Mouse (Mus musculus) liver, embryonic 15.5 days (tissue): Measurements from ENCODE around the gene Tbc1d14. TPM values are rescaled to one million over a fixed set of nuclear protein-coding genes. Genes with fewer than 3 reads are reported as not detected.

ENCODE experiments used
- ATAC-seq: fragments of 200-750 bp; cut with Nextera tagmentation; 2 replicates; pipeline ENCODE4 v1.8.0; 2017; ENCODE audit warnings: moderate number of reproducible peaks, mild to moderate bottlenecking, moderate library complexity; ENCODE audit not compliant: insufficient read depth
- H3K27ac ChIP-seq: fragments of 300-500 bp; sonication (generic); replicated peaks from 2 replicates; pipeline ENCODE4 v1.5.1; 2015; ENCODE audit warnings: mild to moderate bottlenecking, inconsistent platforms
- H3K27me3 ChIP-seq: fragments of 300-500 bp; sonication (generic); 2 replicates; pipeline ENCODE4 v1.6.1; 2015; ENCODE audit warnings: mild to moderate bottlenecking, inconsistent platforms
- H3K36me3 ChIP-seq: fragments of 300-500 bp; sonication (generic); replicated peaks from 2 replicates; pipeline ENCODE4 v1.6.1; 2015; ENCODE audit warnings: moderate library complexity, mild to moderate bottlenecking, inconsistent platforms
- H3K4me1 ChIP-seq: fragments of 300-500 bp; sonication (generic); replicated peaks from 2 replicates; pipeline ENCODE4 v1.6.1; 2015; ENCODE audit warnings: inconsistent platforms
- H3K4me2 ChIP-seq: fragments of 300-500 bp; sonication (generic); 2 replicates; pipeline ENCODE4 v1.6.1; 2015; ENCODE audit warnings: moderate library complexity, mild to moderate bottlenecking, inconsistent platforms
- H3K4me3 ChIP-seq: fragments of 300-500 bp; sonication (generic); replicated peaks from 2 replicates; pipeline ENCODE4 v1.5.1; 2015; ENCODE audit warnings: mild to moderate bottlenecking, inconsistent platforms
- H3K9ac ChIP-seq: fragments of 300-500 bp; sonication (generic); 2 replicates; pipeline ENCODE4 v1.6.1; 2015; ENCODE audit warnings: moderate library complexity, mild to moderate bottlenecking, inconsistent platforms
- H3K9me3 ChIP-seq: fragments of 300-500 bp; sonication (generic); replicated peaks from 2 replicates; pipeline ENCODE4 v1.6.1; 2016; ENCODE audit warnings: inconsistent platforms
- WGBS: fragments of 180-500 bp; shearing (Covaris S2); methylation state at CpG from one replicate; pipeline ENCODE4 v1.1.7; 2015; ENCODE audit warnings: mixed read lengths; ENCODE audit not compliant: insufficient replicate concordance; 5-methylcytosine and 5-hydroxymethylcytosine counted together
- polyA plus RNA-seq: library from polyadenylated mRNA; unstranded; fragments of >200 nt; fragmentation: Nextera tagmentation; extraction: Ambion mirVana; gene quantifications from 2 replicates; pipeline ENCODE4 v1.2.1, GENCODE M21; 2015

Tbc1d14 gene
- polyA plus RNA-seq, 1 experiment from 2014 or later: 9.0 TPM

GRCm38 (mm10) chr5:36601492-36601891 is 8.4 kb upstream of the Tbc1d14 start:
- WGBS: 51% methylated on average over 7 of the region's 7 CpGs
- ATAC-seq: no peak
- Histone ChIP-seq H3K27me3 (no peaks in the 10 kb centered on the region; the same call in 1 of the 2 replicates), H3K9ac (no peak overlapping the region), H3K4me2 (no peak overlapping the region), H3K9me3 (no peaks in the 10 kb centered on the region), H3K4me1 (peaks cover 7% of the 10 kb centered on the region; the same call in 1 of the 2 replicates), H3K27ac (no peak overlapping the region), H3K36me3 (peaks cover 76% of the 10 kb centered on the region), H3K4me3 (no peak overlapping the region)

DNA sequence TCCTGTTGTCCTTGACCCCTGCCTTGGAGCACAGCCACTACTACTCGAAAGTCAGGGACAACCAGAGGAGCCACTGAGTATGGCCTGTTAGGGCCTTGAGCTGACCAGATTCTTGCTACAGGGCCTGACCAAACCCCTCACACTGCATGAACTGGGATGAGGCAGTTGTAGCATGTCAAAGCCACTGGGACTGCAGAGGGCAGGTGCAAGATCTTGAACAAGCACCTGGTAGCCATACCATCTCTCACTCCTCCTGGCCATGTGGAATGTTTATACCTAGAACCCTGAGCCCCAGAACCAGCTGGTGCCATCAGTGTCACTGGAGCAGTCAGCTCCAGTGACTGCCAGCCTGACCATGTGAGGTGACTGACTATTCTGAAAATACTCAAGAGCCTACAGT is 5.8 kb upstream of the Tbc1d14 start:
- Histone ChIP-seq H3K4me1 (peaks cover 9% of the 10 kb centered on the region), H3K9ac (no peak overlapping the region), H3K9me3 (no peaks in the 10 kb centered on the region), H3K27me3 (no peaks in the 10 kb centered on the region; the same call in 1 of the 2 replicates), H3K4me3 (no peak overlapping the region), H3K27ac (no peak overlapping the region), H3K4me2 (no peak overlapping the region), H3K36me3 (peaks cover 50% of the 10 kb centered on the region)
- 71% methylated on average over 1 of the region's 1 CpGs for WGBS
- no peak for ATAC-seq

DNA sequence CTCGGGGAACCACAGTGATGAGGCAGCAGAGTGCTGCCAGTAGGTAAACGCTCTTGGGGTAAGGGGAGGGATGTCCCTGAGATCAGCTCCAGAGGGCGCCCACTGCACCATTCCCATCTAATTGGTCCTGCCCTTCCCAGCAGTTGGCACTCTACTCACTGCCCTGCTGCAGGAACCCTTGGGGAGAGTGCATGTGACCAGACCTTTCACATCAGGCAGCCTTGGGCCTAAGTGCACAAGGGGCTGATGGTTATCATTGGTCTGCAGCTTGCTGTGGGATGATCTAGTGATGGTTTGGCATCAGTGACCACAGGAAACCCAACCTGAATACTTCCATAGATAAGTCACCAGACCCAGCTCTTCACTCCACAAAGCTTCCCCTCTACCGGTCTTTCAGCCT is 4.6 kb upstream of the Tbc1d14 start:
- ATAC-seq: no peak; the same call in 1 of the 2 replicates
- H3K36me3 ChIP-seq: peaks cover 38% of the 10 kb centered on the region
- WGBS: 12% methylated on average over 4 of the region's 4 CpGs

GRCm38 (mm10) chr5:36596225-36596624 is 3.1 kb upstream of the Tbc1d14 start:
- Histone ChIP-seq H3K9me3 (no peaks in the 10 kb centered on the region), H3K9ac (no peak overlapping the region), H3K27ac (no peak overlapping the region), H3K4me1 (peaks cover 9% of the 10 kb centered on the region), H3K4me3 (no peak overlapping the region), H3K36me3 (peaks cover 24% of the 10 kb centered on the region), H3K4me2 (no peak overlapping the region), H3K27me3 (no peaks in the 10 kb centered on the region; the same call in 1 of the 2 replicates)
- 53% methylated on average over 5 of the region's 5 CpGs for WGBS
- ATAC-seq: no peak

More for the DNA sequence above, 4.6 kb upstream of the Tbc1d14 start:
- H3K9me3 ChIP-seq: no peaks in the 10 kb centered on the region
- no peak overlapping the region for H3K9ac ChIP-seq
- no peak overlapping the region for H3K27ac ChIP-seq
- H3K27me3 ChIP-seq: no peaks in the 10 kb centered on the region; the same call in 1 of the 2 replicates
- peaks cover 9% of the 10 kb centered on the region for H3K4me1 ChIP-seq
- H3K4me3 ChIP-seq: no peak overlapping the region
- H3K4me2 ChIP-seq: no peak overlapping the region

- peaks cover 9% of the 10 kb centered on the region for H3K4me1 ChIP-seq
- H3K9me3 ChIP-seq: no peaks in the 10 kb centered on the region
- no peak overlapping the region for H3K4me3 ChIP-seq
- no peak overlapping the region for H3K4me2 ChIP-seq
- no peak overlapping the region for H3K9ac ChIP-seq
- peaks cover 2% of the 10 kb centered on the region; the same call in 1 of the 2 replicates for H3K27me3 ChIP-seq
- H3K27ac ChIP-seq: no peak overlapping the region
- 16% methylated on average over 3 of the region's 3 CpGs for WGBS
- H3K36me3 ChIP-seq: peaks cover 12% of the 10 kb centered on the region
- no peak for ATAC-seq
Measured at GRCm38 (mm10) chr5:36595115-36595514, 2.0 kb upstream of the Tbc1d14 start.

- no peak overlapping the region for H3K4me3 ChIP-seq
- H3K27me3 ChIP-seq: peaks cover 3% of the 10 kb centered on the region; the same call in 1 of the 2 replicates
- ATAC-seq: no peak
- WGBS: 71% methylated on average over 3 of the region's 3 CpGs
- no peak overlapping the region for H3K9ac ChIP-seq
- no peak overlapping the region for H3K4me2 ChIP-seq
- no peak overlapping the region for H3K27ac ChIP-seq
- H3K9me3 ChIP-seq: no peaks in the 10 kb centered on the region
- peaks cover 9% of the 10 kb centered on the region for H3K4me1 ChIP-seq
- H3K36me3 ChIP-seq: peaks cover 5% of the 10 kb centered on the region; the same call in 1 of the 2 replicates
Measured at GRCm38 (mm10) chr5:36594344-36594743, 1.3 kb upstream of the Tbc1d14 start.

- no peaks in the 10 kb centered on the region for H3K36me3 ChIP-seq
- H3K4me1 ChIP-seq: peaks cover 2% of the 10 kb centered on the region
- H3K4me3 ChIP-seq: no peak overlapping the region
- no peak overlapping the region for H3K9ac ChIP-seq
- no peak overlapping the region for H3K27ac ChIP-seq
- H3K9me3 ChIP-seq: no peaks in the 10 kb centered on the region
- no peak for ATAC-seq
- WGBS: 30% methylated on average over 5 of the region's 5 CpGs
- 0 out of 2 replicates have a peak, but pooled peaks cover 15% of the 10 kb centered on the region for H3K27me3 ChIP-seq
- no peak overlapping the region for H3K4me2 ChIP-seq
Measured at GRCm38 (mm10) chr5:36590499-36590920, 2.6 kb downstream of the Tbc1d14 start.

DNA sequence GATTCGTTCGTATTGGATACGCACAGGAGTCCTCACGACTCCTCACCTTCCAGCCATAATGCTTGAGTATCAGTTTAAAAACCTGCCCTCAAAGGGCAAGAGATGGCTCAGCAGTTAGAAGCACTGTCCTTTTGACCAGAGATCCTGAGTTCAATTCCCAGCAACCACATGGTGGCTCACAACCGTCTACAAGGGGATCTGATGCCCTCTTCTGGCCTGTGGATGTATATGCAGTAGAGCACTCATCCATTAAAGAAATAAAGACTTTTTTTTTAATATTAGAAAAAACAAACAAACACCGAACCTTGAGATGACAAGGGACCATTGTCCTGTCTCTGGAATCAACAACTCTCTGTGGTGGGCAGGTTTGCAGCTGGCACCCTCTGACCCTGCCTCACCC is 8.8 kb downstream of the Tbc1d14 start:
- H3K9me3 ChIP-seq: no peaks in the 10 kb centered on the region
- H3K9ac ChIP-seq: no peak overlapping the region
- no peak overlapping the region for H3K27ac ChIP-seq
- H3K4me1 ChIP-seq: peaks cover 32% of the 10 kb centered on the region
- WGBS: 72% methylated on average over 6 of the region's 6 CpGs
- H3K27me3 ChIP-seq: 0 out of 2 replicates have a peak, but pooled peaks cover 14% of the 10 kb centered on the region
- no peaks in the 10 kb centered on the region for H3K36me3 ChIP-seq
- no peak for ATAC-seq
- no peak overlapping the region for H3K4me3 ChIP-seq
- no peak overlapping the region for H3K4me2 ChIP-seq

DNA sequence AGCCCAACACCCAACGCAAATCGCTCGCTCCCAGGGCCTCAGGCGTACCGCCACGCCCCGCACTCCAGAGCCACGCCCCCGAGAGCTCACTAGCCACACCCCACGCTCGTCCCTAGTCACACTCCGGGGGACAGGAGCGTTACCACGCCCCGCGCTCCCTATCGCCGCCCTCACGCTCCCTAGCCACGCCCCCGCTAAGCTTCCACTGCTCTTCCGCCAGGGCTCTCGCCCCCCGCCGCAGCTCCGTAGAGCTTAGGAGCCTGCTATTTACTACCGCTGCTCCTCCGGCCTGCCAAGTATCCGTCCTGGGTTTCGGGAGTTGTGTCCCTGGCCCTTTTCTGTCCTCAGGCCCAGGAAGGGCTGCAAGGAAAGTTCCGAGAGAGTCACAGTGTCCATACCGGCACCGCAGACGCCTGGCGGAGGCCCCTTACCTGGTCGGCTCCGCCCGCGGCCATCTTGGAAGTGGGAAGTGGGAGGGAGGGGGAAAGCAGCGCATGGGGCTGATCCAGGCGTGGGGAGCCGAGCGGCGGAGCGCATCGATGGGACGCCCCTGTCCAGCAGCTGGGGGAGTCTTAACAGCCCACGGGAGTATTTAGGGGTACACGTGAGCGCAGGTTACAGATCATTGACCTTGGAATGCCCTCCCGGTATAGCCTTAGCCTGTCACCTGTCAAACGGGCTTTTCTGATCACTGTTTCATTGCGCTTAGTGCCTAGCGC is 11.0 kb downstream of the Tbc1d14 start:
- Histone ChIP-seq H3K4me2 (peak overlapping the region; percentile 98), H3K36me3 (no peaks in the 10 kb centered on the region), H3K9me3 (no peaks in the 10 kb centered on the region), H3K4me3 (peak overlapping the region; percentile 74), H3K9ac (peak overlapping the region; percentile 83), H3K27me3 (0 out of 2 replicates have a peak, but pooled peaks cover 11% of the 10 kb centered on the region), H3K4me1 (peaks cover 36% of the 10 kb centered on the region), H3K27ac (peak overlapping the region; percentile 87)
- WGBS: 1% methylated on average over 54 of the region's 54 CpGs
- ATAC-seq: peak; percentile 97

GRCm38 (mm10) chr5:36581259-36581923 is 11.7 kb downstream of the Tbc1d14 start:
- WGBS: 3% methylated on average over 40 of the region's 40 CpGs
- peaks cover 36% of the 10 kb centered on the region for H3K4me1 ChIP-seq
- no peaks in the 10 kb centered on the region for H3K36me3 ChIP-seq
- 0 out of 2 replicates have a peak, but pooled peaks cover 11% of the 10 kb centered on the region for H3K27me3 ChIP-seq
- H3K4me2 ChIP-seq: peak overlapping the region; percentile 98
- H3K4me3 ChIP-seq: peak overlapping the region; percentile 74
- no peak; the same call in 1 of the 2 replicates for ATAC-seq
- peak overlapping the region; percentile 77 for H3K9ac ChIP-seq
- H3K27ac ChIP-seq: peak overlapping the region; percentile 67
- H3K9me3 ChIP-seq: no peaks in the 10 kb centered on the region

DNA sequence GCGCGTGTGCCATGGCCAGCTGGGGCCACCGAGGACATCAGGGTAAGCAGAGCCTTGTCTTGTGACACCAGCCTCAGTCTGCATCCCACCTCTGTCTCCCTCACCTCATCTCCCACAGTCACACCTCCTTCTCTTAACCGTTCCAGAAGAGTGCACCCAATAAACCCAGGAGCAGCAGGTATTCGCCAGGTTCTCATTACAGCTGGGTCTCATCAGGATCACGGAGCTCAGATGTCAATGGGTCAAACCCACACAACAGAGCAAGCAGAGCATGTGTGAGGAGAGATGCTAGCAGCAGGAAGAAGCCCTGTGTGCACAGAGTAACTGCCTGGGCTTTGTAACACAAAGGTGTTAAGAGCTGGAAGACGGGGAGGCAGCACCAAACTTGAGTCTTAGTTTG is 13.1 kb downstream of the Tbc1d14 start:
- no peak overlapping the region for H3K4me3 ChIP-seq
- H3K4me1 ChIP-seq: peaks cover 47% of the 10 kb centered on the region
- 0 out of 2 replicates have a peak overlapping the region, but pooled peaks have one; percentile 98 for H3K4me2 ChIP-seq
- no peaks in the 10 kb centered on the region for H3K27me3 ChIP-seq
- H3K9ac ChIP-seq: no peak overlapping the region
- no peak overlapping the region for H3K27ac ChIP-seq
- H3K9me3 ChIP-seq: no peaks in the 10 kb centered on the region
- no peaks in the 10 kb centered on the region for H3K36me3 ChIP-seq
- WGBS: 83% methylated on average over 7 of the region's 7 CpGs
- no peak for ATAC-seq
